Mouse (Mus musculus) cerebellum, postnatal 4 days (tissue): ENCODE measurements around the gene Plscr3.
A peak's percentile ranks its signal among the peaks of the same experiment; 100 is the strongest.

Experiments
- DNase-seq, 2 experiments: peaks; one replicate each; pipeline ENCODE4 v3.0.0; 2022; ENCODE audit warnings: low spot score in 2 of 2, mixed read lengths in 1 of 2

Plscr3 gene

GRCm38 (mm10) chr11:69846198-69846680, at the start of gene Plscr3:
Gene Plscr3 (plus strand): TSS chr11:69846376.
- peak; percentile 86 to 94 for DNase-seq

GRCm38 (mm10) chr11:69797924-69798323, 48.3 kb upstream of the Plscr3 start:
- DNase-seq, result no peak

- DNase-seq, result peak in 1 of 2 experiments; percentile 45
Observed at GRCm38 (mm10) chr11:69799394-69800137, 46.6 kb upstream of the Plscr3 start.

- DNase-seq, result peak in 1 of 2 experiments; percentile 78
Observed at GRCm38 (mm10) chr11:69800138-69800391, 46.1 kb upstream of the Plscr3 start.

- DNase-seq, result peak in 1 of 2 experiments; percentile 71
Observed at GRCm38 (mm10) chr11:69800392-69801197, 45.6 kb upstream of the Plscr3 start.

GRCm38 (mm10) chr11:69801379-69801977, 44.7 kb upstream of the Plscr3 start, which contains the start of gene Fgf11:
Gene Fgf11 (minus strand): TSS chr11:69801857.
- no peak for DNase-seq

- DNase-seq, result peak; percentile 70 to 76
Observed at GRCm38 (mm10) chr11:69802648-69803105, 43.5 kb upstream of the Plscr3 start.

- DNase-seq, result no peak
Observed at GRCm38 (mm10) chr11:69803328-69803727, 42.8 kb upstream of the Plscr3 start.

- DNase-seq, result peak in 1 of 2 experiments; percentile 54
Observed at GRCm38 (mm10) chr11:69803786-69804651, 42.2 kb upstream of the Plscr3 start.

GRCm38 (mm10) chr11:69804652-69804940, 41.6 kb upstream of the Plscr3 start:
- no peak for DNase-seq

- no peak for DNase-seq
Observed at GRCm38 (mm10) chr11:69804972-69805909, 40.9 kb upstream of the Plscr3 start, which contains the start of gene Tmem102. Gene Tmem102 (minus strand): TSS chr11:69805624.

GRCm38 (mm10) chr11:69806378-69806777, 39.8 kb upstream of the Plscr3 start:
- DNase-seq, result no peak

- no peak for DNase-seq
Observed at GRCm38 (mm10) chr11:69807641-69808040, 38.5 kb upstream of the Plscr3 start.

- no peak for DNase-seq
Observed at GRCm38 (mm10) chr11:69810280-69810679, 35.9 kb upstream of the Plscr3 start.

GRCm38 (mm10) chr11:69815155-69815554, 31.0 kb upstream of the Plscr3 start, which contains the start of gene Gm39566:
Gene Gm39566 (minus strand): TSS chr11:69815298.
- no peak for DNase-seq

- no peak for DNase-seq
Observed at GRCm38 (mm10) chr11:69816520-69816919, 29.7 kb upstream of the Plscr3 start.

GRCm38 (mm10) chr11:69818365-69818764, 27.8 kb upstream of the Plscr3 start, which contains the start of gene Spem2:
Gene Spem2 (minus strand): TSS chr11:69818465.
- DNase-seq, result no peak

- DNase-seq, result no peak
Observed at GRCm38 (mm10) chr11:69818871-69819270, 27.3 kb upstream of the Plscr3 start.

GRCm38 (mm10) chr11:69822080-69822479, 24.1 kb upstream of the Plscr3 start, which contains the start of gene Spem1:
Gene Spem1 (minus strand): TSS chr11:69822180.
- no peak for DNase-seq

GRCm38 (mm10) chr11:69823456-69823855, 22.7 kb upstream of the Plscr3 start:
- DNase-seq, result no peak
